In genomic region chr13:70310516-70310915, GRCm38 (mm10) we compare ENCODE assay signal across 17 mouse cellular contexts.
DNase-seq lines count a peak whose midpoint lies in the region; ATAC-seq and TF ChIP-seq lines count a peak whose summit lies in the region.
"Had no signal": no experiment of that assay in that cellular context is flagged by ENCODE, and none has a peak within 500 bp of the region (broad histone marks: within the 10 kb centered on the region; RNA-seq: fewer than 3 reads in every experiment).

No protein-coding gene starts in this region.

- H3K9me3 ChIP-seq in forebrain, embryonic 12.5 days: no peaks in the 10 kb centered on the region
- no peaks in the 10 kb centered on the region for H3K9me3 ChIP-seq in forebrain, postnatal 0 days (ENCODE audit: low read length)
- no peaks in the 10 kb centered on the region for H3K9me3 ChIP-seq in stomach, embryonic 14.5 days (ENCODE audit: control insufficient read depth, low read depth, low read length)
- no peaks in the 10 kb centered on the region for H3K9me3 ChIP-seq in stomach, postnatal 0 days (ENCODE audit: control insufficient read depth, low read length)
- H3K9me3 ChIP-seq in limb, embryonic 14.5 days (ENCODE audit: control insufficient read depth, low read length): no peaks in the 10 kb centered on the region
- H3K9me3 ChIP-seq: heart, embryonic 15.5 days; limb, embryonic 15.5 days had no signal

- H3K4me1 ChIP-seq in forebrain, embryonic 12.5 days: peaks cover 5% of the 10 kb centered on the region
- no peaks in the 10 kb centered on the region for H3K4me1 ChIP-seq in forebrain, postnatal 0 days (ENCODE audit: insufficient read depth)
- H3K4me1 ChIP-seq in stomach, embryonic 14.5 days (ENCODE audit: control insufficient read depth, insufficient read depth, low read length): no peaks in the 10 kb centered on the region
- H3K4me1 ChIP-seq in stomach, postnatal 0 days (replicated peaks; ENCODE audit: control insufficient read depth, insufficient read depth): no peaks in the 10 kb centered on the region
- no peaks in the 10 kb centered on the region for H3K4me1 ChIP-seq in limb, embryonic 14.5 days (ENCODE audit: control insufficient read depth, insufficient read depth, low read length)
- H3K4me1 ChIP-seq: heart, embryonic 15.5 days; limb, embryonic 15.5 days had no signal

- no peak overlapping the region for H3K27ac ChIP-seq in forebrain, embryonic 12.5 days
- H3K27ac ChIP-seq in forebrain, postnatal 0 days (ENCODE audit: low read depth, low read length): no peak overlapping the region
- no peak overlapping the region for H3K27ac ChIP-seq in stomach, embryonic 14.5 days (ENCODE audit: low read length)
- H3K27ac ChIP-seq in stomach, postnatal 0 days (replicated peaks): no peak overlapping the region
- H3K27ac ChIP-seq in limb, embryonic 14.5 days (replicated peaks; ENCODE audit: low read depth, low read length): no peak overlapping the region
- H3K27ac ChIP-seq: heart, embryonic 15.5 days; limb, embryonic 15.5 days; macrophage had no signal

- no peak overlapping the region for H3K4me3 ChIP-seq in forebrain, embryonic 12.5 days (replicated peaks)
- H3K4me3 ChIP-seq in forebrain, postnatal 0 days (ENCODE audit: low read depth, low read length): no peak overlapping the region
- no peak overlapping the region for H3K4me3 ChIP-seq in stomach, embryonic 14.5 days (ENCODE audit: low read depth, low read length)
- no peak overlapping the region for H3K4me3 ChIP-seq in stomach, postnatal 0 days (ENCODE audit: low read depth, low read length)
- no peak overlapping the region for H3K4me3 ChIP-seq in limb, embryonic 14.5 days (replicated peaks; ENCODE audit: low read length)
- H3K4me3 ChIP-seq: heart, embryonic 15.5 days; limb, embryonic 15.5 days; myocyte had no signal

- no peak overlapping the region for H3K9ac ChIP-seq in forebrain, embryonic 12.5 days
- H3K9ac ChIP-seq in forebrain, postnatal 0 days: no peak overlapping the region
- no peak overlapping the region for H3K9ac ChIP-seq in stomach, embryonic 14.5 days (replicated peaks; ENCODE audit: low read depth, low read length)
- no peak overlapping the region for H3K9ac ChIP-seq in stomach, postnatal 0 days (ENCODE audit: low read length)
- H3K9ac ChIP-seq in limb, embryonic 14.5 days (ENCODE audit: low read depth, low read length, severe bottlenecking): no peak overlapping the region
- H3K9ac ChIP-seq: heart, embryonic 15.5 days; limb, embryonic 15.5 days had no signal

- WGBS in forebrain, embryonic 12.5 days: 56% methylated on average over 2 of the region's 2 CpGs
- WGBS in forebrain, postnatal 0 days: 59% methylated on average over 2 of the region's 2 CpGs
- 39% methylated on average over 2 of the region's 2 CpGs for WGBS in stomach, embryonic 14.5 days
- WGBS in stomach, postnatal 0 days: 42% methylated on average over 2 of the region's 2 CpGs
- 49% methylated on average over 2 of the region's 2 CpGs for WGBS in limb, embryonic 14.5 days

- H3K27me3 ChIP-seq in forebrain, embryonic 12.5 days: no peaks in the 10 kb centered on the region
- H3K27me3 ChIP-seq in forebrain, postnatal 0 days (ENCODE audit: insufficient read depth, low read length): no peaks in the 10 kb centered on the region
- H3K27me3 ChIP-seq in stomach, embryonic 14.5 days (ENCODE audit: control insufficient read depth, insufficient read depth, low read length): no peaks in the 10 kb centered on the region
- H3K27me3 ChIP-seq in stomach, postnatal 0 days (ENCODE audit: control insufficient read depth, insufficient read depth, low read length): no peaks in the 10 kb centered on the region
- H3K27me3 ChIP-seq in limb, embryonic 14.5 days (ENCODE audit: control insufficient read depth, insufficient read depth, low read length): no peaks in the 10 kb centered on the region
- H3K27me3 ChIP-seq: heart, embryonic 15.5 days; limb, embryonic 15.5 days had no signal

- H3K36me3 ChIP-seq in forebrain, embryonic 12.5 days (replicated peaks): no peaks in the 10 kb centered on the region
- no peaks in the 10 kb centered on the region for H3K36me3 ChIP-seq in forebrain, postnatal 0 days (ENCODE audit: insufficient read depth)
- H3K36me3 ChIP-seq in stomach, embryonic 14.5 days (ENCODE audit: control insufficient read depth, insufficient read depth, low read length): no peaks in the 10 kb centered on the region
- no peaks in the 10 kb centered on the region for H3K36me3 ChIP-seq in stomach, postnatal 0 days (ENCODE audit: control insufficient read depth, insufficient read depth, low read length)
- no peaks in the 10 kb centered on the region for H3K36me3 ChIP-seq in limb, embryonic 14.5 days (ENCODE audit: control insufficient read depth, insufficient read depth, low read length)
- H3K36me3 ChIP-seq: heart, embryonic 15.5 days; limb, embryonic 15.5 days had no signal

- no peak for DNase-seq in forebrain, postnatal 0 days
- no peak for DNase-seq in stomach, postnatal 0 days (ENCODE audit: low spot score)
- peak; percentile 18 for DNase-seq in limb, embryonic 14.5 days (ENCODE audit: low spot score)
- no peak for DNase-seq in right cerebral cortex, postnatal 14 days
- DNase-seq in retina, embryonic 14.5 days (ENCODE audit: low spot score): no peak
- no peak for DNase-seq in urinary bladder, postnatal 25 days (ENCODE audit: low spot score)
- DNase-seq: adrenal gland, postnatal 14 days; cerebellum, postnatal 10 days; kidney, adult 9 months; lung, adult 2 months; spleen, adult 18-20 months had no signal

- peak; percentile 4; the same call in 1 of the 2 replicates for ATAC-seq in forebrain, embryonic 12.5 days (ENCODE audit: low FRiP score)
- ATAC-seq in forebrain, postnatal 0 days: no peak
- ATAC-seq in stomach, embryonic 14.5 days (ENCODE audit: insufficient number of reproducible peaks, insufficient read depth, low FRiP score, low read depth): 0 out of 2 replicates have a peak, but pooled peaks have one; percentile 14
- no peak for ATAC-seq in stomach, postnatal 0 days (ENCODE audit: low FRiP score, low TSS enrichment)
- peak; percentile 70; the same call in 1 of the 2 replicates for ATAC-seq in limb, embryonic 14.5 days (ENCODE audit: low FRiP score, low read depth)

- TF ChIP-seq CTCF in forebrain, postnatal 0 days (IDR thresholded peaks at IDR 0.05; ENCODE audit: low read depth): no peak
- no peak for TF ChIP-seq CTCF in stomach, postnatal 0 days (IDR thresholded peaks at IDR 0.05; ENCODE audit: low read depth)

- H3K4me2 ChIP-seq in forebrain, embryonic 12.5 days: no peak overlapping the region
- no peak overlapping the region for H3K4me2 ChIP-seq in forebrain, postnatal 0 days (ENCODE audit: low read depth)
- no peak overlapping the region for H3K4me2 ChIP-seq in stomach, embryonic 14.5 days (replicated peaks; ENCODE audit: low read depth, low read length)
- no peak overlapping the region for H3K4me2 ChIP-seq in stomach, postnatal 0 days (replicated peaks; ENCODE audit: low read depth)
- H3K4me2 ChIP-seq in limb, embryonic 14.5 days (replicated peaks; ENCODE audit: low read depth, low read length, severe bottlenecking): no peak overlapping the region
- H3K4me2 ChIP-seq: heart, embryonic 15.5 days; limb, embryonic 15.5 days had no signal

- no peak for TF ChIP-seq EP300 in stomach, postnatal 0 days (optimal IDR thresholded peaks at IDR 0.05)

- no peak for TF ChIP-seq POLR2A in limb, embryonic 14.5 days (IDR thresholded peaks at IDR 0.05; ENCODE audit: borderline replicate concordance, extremely low read depth, insufficient read depth, insufficient read length)

Comparison
In these comparisons a context has a peak if more than half of its experiments do, and no peak if none do; other contexts are left out.
1. ATAC-seq: peak in forebrain, embryonic 12.5 days (single experiment), stomach, embryonic 14.5 days (single experiment) and limb, embryonic 14.5 days (single experiment); none in forebrain, postnatal 0 days (single experiment) and stomach, postnatal 0 days (single experiment).